Mouse (Mus musculus) liver, postnatal 0 days (tissue): ENCODE measurements around the gene Hist1h4c.

ENCODE experiments used
- CTCF ChIP-seq: sonication (generic); IDR thresholded peaks from 2 replicates; pipeline ENCODE4 v1.5.1; 2016; ENCODE audit warnings: antibody characterized with exemption, low read depth
- EP300 ChIP-seq: IDR thresholded peaks from 2 replicates; pipeline ENCODE4 v1.6.1; 2016; ENCODE audit warnings: antibody characterized with exemption, low read depth, mild to moderate bottlenecking

DNA sequence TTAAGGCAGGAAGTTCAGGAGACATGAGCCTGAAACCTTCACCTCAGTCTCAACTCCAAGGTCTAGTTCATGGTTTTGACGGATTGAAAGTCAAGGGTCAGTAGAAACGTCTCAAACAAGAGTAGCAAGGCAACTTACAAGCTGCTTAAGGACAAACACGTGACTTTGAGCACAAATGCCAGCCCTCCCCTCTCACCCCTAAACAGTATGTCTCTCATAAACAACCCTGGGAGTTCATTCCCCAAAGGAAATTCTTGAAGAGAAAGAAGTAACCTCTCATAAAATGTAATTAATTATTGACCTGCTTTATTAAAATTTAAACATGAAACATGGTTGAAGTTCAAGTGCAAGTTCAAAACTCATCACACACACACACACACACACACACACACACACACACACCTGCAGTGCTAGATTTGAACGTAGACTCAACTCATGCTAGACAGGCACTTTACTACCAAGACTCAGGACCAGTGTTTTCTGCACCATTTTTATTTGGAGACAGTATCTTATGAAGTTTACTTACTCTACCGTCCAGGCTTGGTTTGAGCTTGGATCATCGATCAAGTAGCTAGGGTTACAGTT, 4.3 kb downstream of the Hist1h4c start:
- no peak for TF ChIP-seq CTCF
- no peak for TF ChIP-seq EP300
